Mouse (Mus musculus) embryonic facial prominence, embryonic 13.5 days (tissue): Measurements from ENCODE around the gene Metap1. TPM values are rescaled to one million over a fixed set of nuclear protein-coding genes. Genes with fewer than 3 reads are reported as not detected.

Experiments
- ATAC-seq: fragments of 200-750 bp; cut with Nextera tagmentation; 2 replicates; pipeline ENCODE4 v1.8.0; 2017; ENCODE audit warnings: low read depth; ENCODE audit not compliant: insufficient number of reproducible peaks, insufficient read depth, low FRiP score, low TSS enrichment
- H3K27ac ChIP-seq: fragments of 300-500 bp; sonication (generic); 2 replicates; pipeline ENCODE4 v1.5.1; 2015; ENCODE audit warnings: moderate library complexity, mild to moderate bottlenecking, inconsistent platforms
- H3K27me3 ChIP-seq: fragments of 300-500 bp; sonication (generic); 2 replicates; pipeline ENCODE4 v1.6.1; 2015; ENCODE audit warnings: mild to moderate bottlenecking, inconsistent platforms
- H3K36me3 ChIP-seq: fragments of 300-500 bp; sonication (generic); 2 replicates; pipeline ENCODE4 v1.6.1; 2015; ENCODE audit warnings: mild to moderate bottlenecking, inconsistent platforms
- H3K4me1 ChIP-seq: fragments of 300-500 bp; sonication (generic); 2 replicates; pipeline ENCODE4 v1.6.1; 2015; ENCODE audit warnings: inconsistent platforms
- H3K4me2 ChIP-seq: fragments of 300-500 bp; sonication (generic); 2 replicates; pipeline ENCODE4 v1.6.1; 2015; ENCODE audit warnings: moderate library complexity, mild to moderate bottlenecking, inconsistent platforms
- H3K4me3 ChIP-seq: fragments of 300-500 bp; sonication (generic); 2 replicates; pipeline ENCODE4 v1.5.1; 2015; ENCODE audit warnings: mild to moderate bottlenecking, inconsistent platforms
- H3K9ac ChIP-seq: fragments of 300-500 bp; sonication (generic); 2 replicates; pipeline ENCODE4 v1.6.1; 2015; ENCODE audit warnings: mild to moderate bottlenecking, inconsistent platforms
- H3K9me3 ChIP-seq: fragments of 300-500 bp; sonication (generic); 2 replicates; pipeline ENCODE4 v1.6.1; 2016; ENCODE audit warnings: inconsistent platforms
- WGBS: fragments of 180-500 bp; shearing (Covaris S2); methylation state at CpG from one replicate; pipeline ENCODE4 v1.1.7; 2015; ENCODE audit warnings: mixed read lengths; 5-methylcytosine and 5-hydroxymethylcytosine counted together
- polyA plus RNA-seq: library from polyadenylated mRNA; unstranded; fragments of >200 nt; fragmentation: Nextera tagmentation; extraction: Ambion mirVana; gene quantifications from 2 replicates; pipeline ENCODE4 v1.2.1, GENCODE M21; 2015

The Metap1 gene
- 38.3 and 44.5 TPM in 2 replicates for polyA plus RNA-seq

- WGBS: under 1% methylated on average over 46 of the region's 65 CpGs
- no peaks in the 10 kb centered on the region; the same call in 1 of the 2 replicates for H3K27me3 ChIP-seq
Measured at GRCm38 (mm10) chr3:138489327-138490033, at the start of gene Metap1. Gene Metap1, minus strand, starts transcription at chr3:138489515.

GRCm38 (mm10) chr3:138536031-138536430, 46.7 kb upstream of the Metap1 start:
- Histone ChIP-seq H3K9ac (no peak overlapping the region), H3K36me3 (0 out of 2 replicates have a peak, but pooled peaks cover 3% of the 10 kb centered on the region), H3K4me2 (no peak overlapping the region), H3K27ac (no peak overlapping the region), H3K4me1 (peaks cover 17% of the 10 kb centered on the region), H3K27me3 (no peaks in the 10 kb centered on the region), H3K9me3 (no peaks in the 10 kb centered on the region), H3K4me3 (no peak overlapping the region)
- no peak for ATAC-seq
- 99% methylated on average over 2 of the region's 2 CpGs for WGBS

More at GRCm38 (mm10) chr3:138489327-138490033, at the start of gene Metap1:
- peak within 1 kb of the TSS; percentile 91 for H3K9ac ChIP-seq
- peak within 1 kb of the TSS; percentile 87 for H3K4me3 ChIP-seq
- peaks cover 12% of the 10 kb centered on the region for H3K4me1 ChIP-seq
- peaks cover 16% of the 10 kb centered on the region for H3K36me3 ChIP-seq
- peak within 1 kb of the TSS; percentile 72; the same call in 1 of the 2 replicates for H3K27ac ChIP-seq
- no peaks in the 10 kb centered on the region for H3K9me3 ChIP-seq
- peak; percentile 98 for ATAC-seq
- peak within 1 kb of the TSS; percentile 78 for H3K4me2 ChIP-seq

- no peak overlapping the region for H3K9ac ChIP-seq
- no peak overlapping the region; the same call in 1 of the 2 replicates for H3K27ac ChIP-seq
- H3K27me3 ChIP-seq: no peaks in the 10 kb centered on the region
- no peak overlapping the region for H3K4me2 ChIP-seq
- WGBS: 48% methylated on average over 2 of the region's 2 CpGs
- H3K36me3 ChIP-seq: 0 out of 2 replicates have a peak, but pooled peaks cover 3% of the 10 kb centered on the region
- no peak overlapping the region for H3K4me3 ChIP-seq
- no peak for ATAC-seq
- H3K4me1 ChIP-seq: peaks cover 34% of the 10 kb centered on the region
- H3K9me3 ChIP-seq: no peaks in the 10 kb centered on the region
Measured at GRCm38 (mm10) chr3:138532764-138533163, 43.4 kb upstream of the Metap1 start.

GRCm38 (mm10) chr3:138531479-138532181, 42.3 kb upstream of the Metap1 start:
- Histone ChIP-seq H3K36me3 (0 out of 2 replicates have a peak, but pooled peaks cover 3% of the 10 kb centered on the region), H3K9me3 (no peaks in the 10 kb centered on the region), H3K27me3 (no peaks in the 10 kb centered on the region), H3K27ac (peak overlapping the region; percentile 48), H3K4me2 (peak overlapping the region; percentile 7; the same call in 1 of the 2 replicates), H3K4me1 (peaks cover 34% of the 10 kb centered on the region), H3K9ac (no peak overlapping the region), H3K4me3 (no peak overlapping the region)
- 54% methylated on average over 12 of the region's 12 CpGs for WGBS
- ATAC-seq: no peak

- ATAC-seq: no peak
- H3K9me3 ChIP-seq: no peaks in the 10 kb centered on the region
- peaks cover 34% of the 10 kb centered on the region for H3K4me1 ChIP-seq
- WGBS: 74% methylated on average over 8 of the region's 8 CpGs
- H3K27me3 ChIP-seq: no peaks in the 10 kb centered on the region
- no peak overlapping the region; the same call in 1 of the 2 replicates for H3K4me2 ChIP-seq
- peak overlapping the region; percentile 48; the same call in 1 of the 2 replicates for H3K27ac ChIP-seq
- no peak overlapping the region for H3K9ac ChIP-seq
- H3K36me3 ChIP-seq: no peaks in the 10 kb centered on the region
- no peak overlapping the region for H3K4me3 ChIP-seq
Measured at GRCm38 (mm10) chr3:138530578-138531478, 41.5 kb upstream of the Metap1 start.

GRCm38 (mm10) chr3:138528265-138528664, 39.0 kb upstream of the Metap1 start:
- ATAC-seq: no peak
- no peaks in the 10 kb centered on the region for H3K9me3 ChIP-seq
- H3K4me3 ChIP-seq: peak overlapping the region; percentile 99
- H3K36me3 ChIP-seq: no peaks in the 10 kb centered on the region
- peak overlapping the region; percentile 96 for H3K9ac ChIP-seq
- WGBS: 1% methylated on average over 16 of the region's 16 CpGs
- no peaks in the 10 kb centered on the region for H3K27me3 ChIP-seq
- H3K27ac ChIP-seq: no peak overlapping the region
- peak overlapping the region; percentile 71 for H3K4me2 ChIP-seq
- peaks cover 33% of the 10 kb centered on the region for H3K4me1 ChIP-seq

GRCm38 (mm10) chr3:138527667-138528231, 38.4 kb upstream of the Metap1 start:
- Histone ChIP-seq H3K27me3 (no peaks in the 10 kb centered on the region), H3K4me2 (peak overlapping the region; percentile 71), H3K4me3 (peak overlapping the region; percentile 99), H3K4me1 (peaks cover 31% of the 10 kb centered on the region), H3K36me3 (no peaks in the 10 kb centered on the region), H3K9me3 (no peaks in the 10 kb centered on the region), H3K27ac (peak overlapping the region; percentile 89), H3K9ac (peak overlapping the region; percentile 96)
- peak; percentile 53 for ATAC-seq
- under 1% methylated on average over 59 of the region's 64 CpGs for WGBS

- peaks cover 28% of the 10 kb centered on the region for H3K4me1 ChIP-seq
- peak overlapping the region; percentile 99 for H3K4me3 ChIP-seq
- ATAC-seq: peak; percentile 91
- peak overlapping the region; percentile 96 for H3K9ac ChIP-seq
- no peaks in the 10 kb centered on the region for H3K27me3 ChIP-seq
- H3K27ac ChIP-seq: peak overlapping the region; percentile 91
- H3K9me3 ChIP-seq: no peaks in the 10 kb centered on the region
- H3K4me2 ChIP-seq: peak overlapping the region; percentile 81
- WGBS: under 1% methylated on average over 70 of the region's 85 CpGs
- no peaks in the 10 kb centered on the region for H3K36me3 ChIP-seq
Measured at GRCm38 (mm10) chr3:138526916-138527666, 37.8 kb upstream of the Metap1 start.

GRCm38 (mm10) chr3:138526073-138526915, 37.0 kb upstream of the Metap1 start, which contains the start of gene Eif4e:
Gene Eif4e, plus strand, starts transcription at chr3:138526179.
- H3K27ac ChIP-seq: peak within 1 kb of the TSS; percentile 91
- H3K9ac ChIP-seq: peak within 1 kb of the TSS; percentile 72
- WGBS: 1% methylated on average over 39 of the region's 39 CpGs
- H3K36me3 ChIP-seq: no peaks in the 10 kb centered on the region
- no peaks in the 10 kb centered on the region for H3K27me3 ChIP-seq
- H3K4me3 ChIP-seq: peak within 1 kb of the TSS; percentile 99
- 0 out of 2 replicates have a peak, but pooled peaks have one; percentile 38 for ATAC-seq
- H3K9me3 ChIP-seq: no peaks in the 10 kb centered on the region
- peaks cover 21% of the 10 kb centered on the region for H3K4me1 ChIP-seq
- peak within 1 kb of the TSS; percentile 81 for H3K4me2 ChIP-seq
